Mouse (Mus musculus) hindbrain, embryonic 10.5 days (tissue): Measurements from ENCODE around the gene Gng2. TPM values are rescaled to one million over a fixed set of nuclear protein-coding genes. Genes with fewer than 3 reads are reported as not detected.

Experiments used
- DNase-seq: peaks from one replicate; pipeline ENCODE4 v3.0.0-alpha.2; 2017; ENCODE audit warnings: low spot score
- H3K27ac ChIP-seq: fragments of 300-500 bp; sonication (generic); 2 replicates; pipeline ENCODE4 v1.5.1; 2016; ENCODE audit warnings: mild to moderate bottlenecking, moderate library complexity
- H3K27me3 ChIP-seq: fragments of 300-500 bp; sonication (generic); 2 replicates; pipeline ENCODE4 v1.6.1; 2016; ENCODE audit warnings: mild to moderate bottlenecking; ENCODE audit not compliant: poor library complexity, insufficient read depth, severe bottlenecking
- H3K36me3 ChIP-seq: fragments of 300-500 bp; sonication (generic); 2 replicates; pipeline ENCODE4 v1.6.1; 2016; ENCODE audit warnings: mild to moderate bottlenecking, moderate library complexity
- H3K4me1 ChIP-seq: fragments of 300-500 bp; sonication (generic); replicated peaks from 2 replicates; pipeline ENCODE4 v1.6.1; 2016; ENCODE audit warnings: mild to moderate bottlenecking
- H3K4me3 ChIP-seq: fragments of 300-500 bp; sonication (generic); 2 replicates; pipeline ENCODE4 v1.5.1; 2016; ENCODE audit warnings: mild to moderate bottlenecking, moderate library complexity
- H3K9me3 ChIP-seq: fragments of 300-500 bp; sonication (generic); 2 replicates; pipeline ENCODE4 v1.6.1; 2016; ENCODE audit warnings: mild to moderate bottlenecking, moderate library complexity
- WGBS: fragments of 180-500 bp; shearing (Covaris S2); methylation state at CpG from one replicate; pipeline ENCODE4 v1.1.7; 2016; 5-methylcytosine and 5-hydroxymethylcytosine counted together
- polyA plus RNA-seq: library from polyadenylated mRNA; unstranded; fragments of >200 nt; fragmentation: Nextera tagmentation; extraction: Ambion mirVana; gene quantifications from 2 replicates; pipeline ENCODE4 v1.2.1, GENCODE M21; 2016

Gene Gng2
- polyA plus RNA-seq, 1 experiment from 2014 or later, result 141 TPM

GRCm38 (mm10) chr14:19946221-19946620, 31.2 kb downstream of the Gng2 start:
- H3K4me1 ChIP-seq, result peaks cover 14% of the 10 kb centered on the region
- 88% methylated on average over 7 of the region's 7 CpGs for WGBS

GRCm38 (mm10) chr14:19942732-19943131, 34.7 kb downstream of the Gng2 start:
- Histone ChIP-seq H3K27ac (peak overlapping the region; percentile 80), H3K9me3 (no peaks in the 10 kb centered on the region), H3K4me1 (peaks cover 14% of the 10 kb centered on the region), H3K4me3 (no peak overlapping the region), H3K36me3 (peaks cover 13% of the 10 kb centered on the region; the same call in 1 of the 2 replicates), H3K27me3 (no peaks in the 10 kb centered on the region)
- DNase-seq, result no peak
- WGBS, result 46% methylated on average over 3 of the region's 3 CpGs

More at GRCm38 (mm10) chr14:19946221-19946620, 31.2 kb downstream of the Gng2 start:
- no peaks in the 10 kb centered on the region for H3K9me3 ChIP-seq
- no peak for DNase-seq
- H3K27me3 ChIP-seq, result no peaks in the 10 kb centered on the region
- H3K4me3 ChIP-seq, result no peak overlapping the region
- peaks cover 28% of the 10 kb centered on the region for H3K36me3 ChIP-seq
- no peak overlapping the region for H3K27ac ChIP-seq

GRCm38 (mm10) chr14:19942329-19942728, 35.1 kb downstream of the Gng2 start:
- Histone ChIP-seq H3K4me1 (peaks cover 14% of the 10 kb centered on the region), H3K36me3 (peaks cover 13% of the 10 kb centered on the region; the same call in 1 of the 2 replicates), H3K4me3 (no peak overlapping the region), H3K27me3 (no peaks in the 10 kb centered on the region), H3K9me3 (no peaks in the 10 kb centered on the region), H3K27ac (peak overlapping the region; percentile 80)
- WGBS, result 44% methylated on average over 4 of the region's 4 CpGs
- no peak for DNase-seq

GRCm38 (mm10) chr14:19940066-19940465, 37.4 kb downstream of the Gng2 start:
- H3K4me1 ChIP-seq, result peaks cover 14% of the 10 kb centered on the region
- H3K27ac ChIP-seq, result no peak overlapping the region
- no peak for DNase-seq
- H3K27me3 ChIP-seq, result no peaks in the 10 kb centered on the region
- H3K4me3 ChIP-seq, result no peak overlapping the region
- peaks cover 14% of the 10 kb centered on the region for H3K36me3 ChIP-seq
- no peaks in the 10 kb centered on the region for H3K9me3 ChIP-seq
- 72% methylated on average over 1 of the region's 1 CpGs for WGBS

GRCm38 (mm10) chr14:19938545-19938944, 38.9 kb downstream of the Gng2 start:
- Histone ChIP-seq H3K4me1 (peaks cover 24% of the 10 kb centered on the region), H3K27ac (no peak overlapping the region), H3K36me3 (peaks cover 12% of the 10 kb centered on the region), H3K9me3 (no peaks in the 10 kb centered on the region), H3K4me3 (no peak overlapping the region), H3K27me3 (no peaks in the 10 kb centered on the region)
- DNase-seq, result no peak
- WGBS, result 93% methylated on average over 5 of the region's 5 CpGs

- Histone ChIP-seq H3K4me1 (peaks cover 15% of the 10 kb centered on the region; the same call in 1 of the 2 replicates), H3K36me3 (peaks cover 23% of the 10 kb centered on the region), H3K27ac (no peak overlapping the region), H3K9me3 (no peaks in the 10 kb centered on the region), H3K4me3 (no peak overlapping the region), H3K27me3 (no peaks in the 10 kb centered on the region)
- WGBS, result 96% methylated on average over 3 of the region's 3 CpGs
- no peak for DNase-seq
Observed at GRCm38 (mm10) chr14:19935084-19935483, 42.3 kb downstream of the Gng2 start.

GRCm38 (mm10) chr14:19933314-19933713, 44.1 kb downstream of the Gng2 start:
- Histone ChIP-seq H3K4me3 (no peak overlapping the region), H3K27ac (no peak overlapping the region), H3K4me1 (peaks cover 27% of the 10 kb centered on the region; the same call in 1 of the 2 replicates), H3K9me3 (no peaks in the 10 kb centered on the region), H3K27me3 (no peaks in the 10 kb centered on the region), H3K36me3 (peaks cover 29% of the 10 kb centered on the region)
- no peak for DNase-seq
- 81% methylated on average over 6 of the region's 6 CpGs for WGBS

GRCm38 (mm10) chr14:19927879-19928278, 49.5 kb downstream of the Gng2 start:
- no peak for DNase-seq
- Histone ChIP-seq H3K27ac (peak overlapping the region; percentile 35; the same call in 1 of the 2 replicates), H3K9me3 (peaks cover 8% of the 10 kb centered on the region), H3K27me3 (no peaks in the 10 kb centered on the region), H3K4me3 (no peak overlapping the region), H3K36me3 (peaks cover 52% of the 10 kb centered on the region), H3K4me1 (peaks cover 32% of the 10 kb centered on the region)
- 41% methylated on average over 6 of the region's 6 CpGs for WGBS

- no peaks in the 10 kb centered on the region for H3K27me3 ChIP-seq
- WGBS, result 55% methylated on average over 2 of the region's 2 CpGs
- H3K9me3 ChIP-seq, result peaks cover 8% of the 10 kb centered on the region
- H3K27ac ChIP-seq, result no peak overlapping the region
- no peak for DNase-seq
- peaks cover 54% of the 10 kb centered on the region for H3K36me3 ChIP-seq
- peaks cover 32% of the 10 kb centered on the region for H3K4me1 ChIP-seq
- no peak overlapping the region for H3K4me3 ChIP-seq
Observed at GRCm38 (mm10) chr14:19927156-19927555, 50.3 kb downstream of the Gng2 start.

GRCm38 (mm10) chr14:19926312-19926711, 51.1 kb downstream of the Gng2 start:
- Histone ChIP-seq H3K36me3 (peaks cover 58% of the 10 kb centered on the region), H3K27me3 (no peaks in the 10 kb centered on the region), H3K27ac (no peak overlapping the region), H3K4me3 (no peak overlapping the region), H3K4me1 (peaks cover 40% of the 10 kb centered on the region), H3K9me3 (peaks cover 8% of the 10 kb centered on the region)
- DNase-seq, result no peak
- WGBS, result 83% methylated on average over 8 of the region's 8 CpGs

- Histone ChIP-seq H3K4me1 (peaks cover 51% of the 10 kb centered on the region), H3K9me3 (peaks cover 8% of the 10 kb centered on the region), H3K36me3 (peaks cover 56% of the 10 kb centered on the region), H3K4me3 (no peak overlapping the region), H3K27ac (no peak overlapping the region), H3K27me3 (no peaks in the 10 kb centered on the region)
- WGBS, result 80% methylated on average over 6 of the region's 6 CpGs
- no peak for DNase-seq
Observed at GRCm38 (mm10) chr14:19925157-19925556, 52.3 kb downstream of the Gng2 start.

GRCm38 (mm10) chr14:19924086-19924485, 53.3 kb downstream of the Gng2 start:
- Histone ChIP-seq H3K4me3 (no peak overlapping the region), H3K36me3 (peaks cover 46% of the 10 kb centered on the region), H3K27ac (no peak overlapping the region), H3K4me1 (peaks cover 48% of the 10 kb centered on the region), H3K27me3 (no peaks in the 10 kb centered on the region), H3K9me3 (peaks cover 8% of the 10 kb centered on the region)
- WGBS, result 88% methylated on average over 2 of the region's 2 CpGs
- DNase-seq, result no peak

GRCm38 (mm10) chr14:19920254-19920691, 57.2 kb downstream of the Gng2 start:
- Histone ChIP-seq H3K27me3 (no peaks in the 10 kb centered on the region), H3K4me3 (no peak overlapping the region), H3K9me3 (peaks cover 8% of the 10 kb centered on the region), H3K36me3 (peaks cover 39% of the 10 kb centered on the region), H3K4me1 (peaks cover 42% of the 10 kb centered on the region), H3K27ac (peak overlapping the region; percentile 85)
- peak; percentile 64 for DNase-seq
- WGBS, result 25% methylated on average over 13 of the region's 13 CpGs

- H3K27ac ChIP-seq, result peak overlapping the region; percentile 85
- DNase-seq, result no peak
- peaks cover 8% of the 10 kb centered on the region for H3K9me3 ChIP-seq
- H3K4me1 ChIP-seq, result peaks cover 39% of the 10 kb centered on the region
- peaks cover 41% of the 10 kb centered on the region for H3K36me3 ChIP-seq
- no peaks in the 10 kb centered on the region for H3K27me3 ChIP-seq
- WGBS, result 73% methylated on average over 7 of the region's 7 CpGs
- no peak overlapping the region for H3K4me3 ChIP-seq
Observed at GRCm38 (mm10) chr14:19919789-19920188, 57.6 kb downstream of the Gng2 start.
